Mouse (Mus musculus) monocyte, adult 5-6 weeks (primary cell): ENCODE results near the gene Atp5s. TPM values are rescaled to one million over a fixed set of nuclear protein-coding genes. Genes with fewer than 3 reads are reported as not detected.

Experiments
- ATAC-seq: fragments of 153-309, 156-312 bp; replicated peaks from 2 replicates; pipeline ENCODE4 v1.8.0; 2017; ENCODE audit warnings: mild to moderate bottlenecking; ENCODE audit not compliant: low TSS enrichment, insufficient number of reproducible peaks, severe bottlenecking, poor library complexity, low FRiP score
- total RNA-seq: library from RNA; stranded (forward); fragments of 200-1000, 200-491, 200-594 nt; gene quantifications from 3 replicates; pipeline ENCODE4 v1.2.3, GENCODE M21; 2017

Gene Atp5s
- total RNA-seq, 1 experiment from 2014 or later, result 5.0 TPM

- no peak for ATAC-seq
These were observed 41.6 kb downstream of the Atp5s start for GRCm38 (mm10) chr12:69766185-69766904.

GRCm38 (mm10) chr12:69767476-69768258 is 42.9 kb downstream of the Atp5s start:
- ATAC-seq, result no peak

GRCm38 (mm10) chr12:69768841-69769240 is 44.1 kb downstream of the Atp5s start:
- ATAC-seq, result no peak

- no peak for ATAC-seq
These were observed 52.0 kb downstream of the Atp5s start for GRCm38 (mm10) chr12:69776607-69777340.

GRCm38 (mm10) chr12:69777341-69777730 is 52.6 kb downstream of the Atp5s start:
- no peak for ATAC-seq

- no peak for ATAC-seq
These were observed 53.2 kb downstream of the Atp5s start for GRCm38 (mm10) chr12:69777957-69778356.

GRCm38 (mm10) chr12:69781480-69781879 is 56.7 kb downstream of the Atp5s start:
- no peak for ATAC-seq

- ATAC-seq, result no peak
These were observed 57.3 kb downstream of the Atp5s start for GRCm38 (mm10) chr12:69781935-69782650.

- ATAC-seq, result no peak
These were observed 58.7 kb downstream of the Atp5s start for GRCm38 (mm10) chr12:69783247-69784025.

GRCm38 (mm10) chr12:69785471-69785870 is 60.7 kb downstream of the Atp5s start:
- no peak for ATAC-seq

GRCm38 (mm10) chr12:69788380-69788779 is 63.6 kb downstream of the Atp5s start:
- ATAC-seq, result no peak

GRCm38 (mm10) chr12:69789766-69790529 is 65.2 kb downstream of the Atp5s start:
- ATAC-seq, result no peak

- ATAC-seq, result peak; percentile 69
These were observed 66.1 kb downstream of the Atp5s start, which contains the start of gene Cdkl1 for GRCm38 (mm10) chr12:69790530-69791505. Cdkl1 (minus strand) TSS chr12:69791267.
